Mouse (Mus musculus) lung, adult 2 months (tissue): ENCODE results near the gene Havcr2. TPM values are rescaled to one million over a fixed set of nuclear protein-coding genes. Genes with fewer than 3 reads are reported as not detected.
"Not testable (repeated sequence)": the region's sequence is repeated elsewhere in the genome, so short reads cannot be mapped to it uniquely, and the experiment has no call there.

Experiments
- DNase-seq: peaks from one replicate; pipeline ENCODE4 v3.0.0; 2022
- H3K4me1 ChIP-seq: fragments of 200-500 bp; 2 replicates; pipeline ENCODE4 v1.6.1; 2011; ENCODE audit warnings: low read length; ENCODE audit not compliant: control insufficient read depth, insufficient read depth
- H3K4me3 ChIP-seq: fragments of 200-500 bp; replicated peaks from 2 replicates; pipeline ENCODE3; 2011; ENCODE audit warnings: low read depth, mild to moderate bottlenecking, control low read depth, low read length; ENCODE audit errors: extremely low read depth
- CTCF ChIP-seq: fragments of 200-500 bp; IDR thresholded peaks from 2 replicates; pipeline ENCODE4 v1.5.1; 2011; ENCODE audit warnings: mild to moderate bottlenecking, low read length, control low read depth; ENCODE audit not compliant: insufficient read depth
- POLR2A ChIP-seq: fragments of 200-500 bp; IDR thresholded peaks from 2 replicates; pipeline ENCODE4 v1.6.1; 2011; ENCODE audit warnings: low read depth, mild to moderate bottlenecking, control low read depth, low read length, borderline replicate concordance; ENCODE audit errors: extremely low read depth
- WGBS: fragments of 180-500 bp; shearing (Covaris S2); methylation state at CpG from one replicate; pipeline ENCODE4 v1.1.7; 2018; 5-methylcytosine and 5-hydroxymethylcytosine counted together
- polyA plus RNA-seq: library from polyadenylated mRNA; depleted of rRNA; stranded (reverse); fragments of >200 nt; gene quantifications from 2 replicates; pipeline ENCODE4 v1.2.3, GENCODE M21; 2012; rRNA removed

The Havcr2 gene
- polyA plus RNA-seq, result 1.7 and 1.8 TPM in 2 replicates

DNA sequence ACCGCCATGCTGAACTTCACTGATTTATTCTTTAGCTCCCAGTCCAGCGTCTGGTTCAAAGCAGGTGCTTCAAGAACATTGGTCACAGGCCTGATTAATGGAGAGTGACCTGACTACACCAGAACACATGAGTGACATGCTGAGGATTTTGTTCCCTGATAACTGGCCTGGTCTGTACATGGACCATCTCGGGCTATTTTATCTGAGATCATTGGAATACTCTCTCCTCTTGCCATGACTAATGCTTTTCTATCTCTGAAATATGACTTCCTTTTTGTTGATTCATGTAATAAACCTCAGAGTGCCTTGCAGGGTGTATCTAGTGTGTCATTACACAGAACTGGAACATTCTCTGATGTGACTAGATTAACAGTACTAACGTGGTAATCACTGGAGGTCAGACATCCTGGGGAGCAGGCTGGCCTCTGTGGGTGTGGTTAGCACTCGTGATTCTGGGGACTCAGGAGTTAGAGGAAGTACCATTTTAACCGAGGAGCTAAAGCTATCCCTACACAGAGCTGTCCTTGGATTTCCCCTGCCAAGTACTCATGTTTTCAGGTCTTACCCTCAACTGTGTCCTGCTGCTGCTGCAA lies at the start of gene Havcr2:
TSS of gene Havcr2 (plus strand) at position 483 of the 593 bp plus-strand sequence.
- TF ChIP-seq POLR2A (no peak), CTCF (no peak)
- DNase-seq, result no peak
- WGBS, result 60% methylated on average over 6 of the region's 6 CpGs
- Histone ChIP-seq H3K4me3 (no peak within 1 kb of the TSS), H3K4me1 (no peaks in the 10 kb centered on the region; the same call in 1 of the 2 replicates)

DNA sequence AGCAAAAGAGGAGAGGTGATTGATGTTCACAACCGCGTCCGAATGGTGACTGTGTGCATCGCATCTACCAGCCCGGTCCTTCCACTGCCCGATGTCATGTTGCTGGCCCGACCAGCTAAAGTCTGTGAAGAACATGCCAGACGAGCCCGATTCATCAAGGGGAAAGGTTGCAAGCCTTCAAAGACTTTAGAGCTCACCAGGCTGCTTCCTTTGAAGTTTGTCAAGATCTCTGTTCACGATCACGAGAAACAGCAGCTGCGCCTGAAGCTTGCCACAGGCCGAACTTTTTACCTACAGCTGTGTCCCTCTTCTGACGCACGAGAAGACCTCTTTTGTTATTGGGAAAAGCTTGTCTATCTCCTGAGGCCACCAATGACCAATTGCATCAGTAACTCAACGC lies 49.7 kb upstream of the Havcr2 start:
- H3K4me1 ChIP-seq, result no peaks in the 10 kb centered on the region
- WGBS, result 82% methylated on average over 16 of the region's 16 CpGs
- no peak for DNase-seq

GRCm38 (mm10) chr11:46406721-46407120 lies 48.0 kb upstream of the Havcr2 start:
- Histone ChIP-seq H3K4me1 (no peaks in the 10 kb centered on the region), H3K4me3 (no peak overlapping the region)
- DNase-seq, result no peak
- TF ChIP-seq POLR2A (no peak), CTCF (no peak)
- 44% methylated on average over 10 of the region's 10 CpGs for WGBS

More for the DNA sequence above, 49.7 kb upstream of the Havcr2 start:
- H3K4me3 ChIP-seq, result no peak overlapping the region
- no peak for TF ChIP-seq CTCF
- TF ChIP-seq POLR2A, result no peak

DNA sequence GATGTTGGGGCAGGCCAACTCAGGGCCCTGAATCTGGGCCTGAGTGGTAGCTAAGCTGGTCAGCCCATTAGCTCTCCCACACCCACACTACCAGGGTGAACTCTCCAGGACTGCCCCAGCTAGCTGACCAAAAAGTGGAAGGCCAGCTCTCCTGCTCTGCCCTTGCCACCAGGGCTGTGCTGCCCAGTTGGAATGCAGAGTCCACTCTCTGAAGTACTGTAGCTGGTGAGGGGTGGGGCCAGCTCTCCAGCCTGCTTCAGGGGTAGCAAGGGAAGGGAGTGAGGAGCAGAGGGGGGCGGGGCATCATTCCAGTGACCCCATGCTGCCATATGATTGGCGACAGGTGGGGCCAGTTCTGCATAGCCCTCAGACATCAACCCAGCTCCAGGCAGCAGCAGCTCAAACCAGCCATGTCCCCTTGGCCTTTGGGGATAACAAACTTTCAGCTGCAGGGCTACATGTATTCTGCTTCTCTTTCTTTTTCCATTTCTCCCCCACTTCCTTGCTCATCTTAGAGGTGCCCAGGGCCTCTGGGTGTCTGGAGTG lies 44.6 kb upstream of the Havcr2 start:
- no peak for TF ChIP-seq POLR2A
- no peak for TF ChIP-seq CTCF
- H3K4me1 ChIP-seq, result no peaks in the 10 kb centered on the region
- H3K4me3 ChIP-seq, result no peak overlapping the region
- DNase-seq, result no peak
- 45% methylated on average over 2 of the region's 2 CpGs for WGBS

DNA sequence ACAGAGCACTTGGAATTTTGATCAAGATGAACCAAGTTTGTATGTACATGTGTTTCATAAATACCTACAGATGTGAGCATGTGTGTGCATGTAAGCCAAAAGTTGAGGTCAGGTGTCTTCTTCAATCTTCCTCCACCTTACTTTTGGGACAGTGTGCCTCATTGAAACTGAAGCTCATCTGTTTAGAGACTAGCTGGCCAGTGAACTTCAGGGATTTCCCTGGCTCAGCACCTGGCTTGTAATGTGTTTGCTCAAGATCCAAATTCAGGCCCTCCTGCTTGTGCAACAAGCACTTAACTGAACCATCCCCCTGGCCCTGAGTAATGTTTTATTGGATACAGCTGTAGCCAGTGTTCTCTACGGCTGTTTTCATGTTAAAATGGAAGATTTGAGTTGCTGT lies 36.3 kb upstream of the Havcr2 start:
- 43% methylated on average over 1 of the region's 1 CpGs for WGBS

DNA sequence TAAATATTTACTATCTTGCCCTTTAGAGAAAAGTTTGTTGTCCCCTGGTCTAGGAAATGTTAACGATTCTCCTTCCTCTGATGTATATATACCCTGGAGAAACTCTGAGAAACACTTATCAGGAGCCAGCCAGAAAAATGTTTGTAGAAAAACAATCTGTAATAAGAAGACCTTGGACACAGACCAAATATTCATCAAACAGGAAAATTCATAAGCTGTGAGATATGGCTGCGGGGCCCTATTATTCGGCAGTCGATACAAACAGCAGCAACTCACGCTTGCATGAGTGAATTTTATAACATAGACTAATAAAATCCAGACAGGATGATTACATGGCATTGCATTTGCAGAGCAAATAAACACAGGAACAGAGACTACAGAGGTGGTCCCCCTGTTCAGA lies 35.9 kb upstream of the Havcr2 start:
- no peak for DNase-seq

More for the DNA sequence above, 36.3 kb upstream of the Havcr2 start:
- Histone ChIP-seq H3K4me3 (no peak overlapping the region), H3K4me1 (no peaks in the 10 kb centered on the region)
- no peak for DNase-seq
- no peak for TF ChIP-seq POLR2A
- TF ChIP-seq CTCF, result no peak

GRCm38 (mm10) chr11:46421086-46421888 lies 33.4 kb upstream of the Havcr2 start:
- Histone ChIP-seq H3K4me3 (no peak overlapping the region), H3K4me1 (no peaks in the 10 kb centered on the region)
- WGBS, result 59% methylated on average over 8 of the region's 8 CpGs
- DNase-seq, result no peak
- no peak for TF ChIP-seq CTCF
- TF ChIP-seq POLR2A, result no peak

More for the DNA sequence above, 35.9 kb upstream of the Havcr2 start:
- Histone ChIP-seq H3K4me3 (no peak overlapping the region), H3K4me1 (no peaks in the 10 kb centered on the region)
- WGBS, result 50% methylated on average over 5 of the region's 5 CpGs
- TF ChIP-seq CTCF (no peak), POLR2A (no peak)

DNA sequence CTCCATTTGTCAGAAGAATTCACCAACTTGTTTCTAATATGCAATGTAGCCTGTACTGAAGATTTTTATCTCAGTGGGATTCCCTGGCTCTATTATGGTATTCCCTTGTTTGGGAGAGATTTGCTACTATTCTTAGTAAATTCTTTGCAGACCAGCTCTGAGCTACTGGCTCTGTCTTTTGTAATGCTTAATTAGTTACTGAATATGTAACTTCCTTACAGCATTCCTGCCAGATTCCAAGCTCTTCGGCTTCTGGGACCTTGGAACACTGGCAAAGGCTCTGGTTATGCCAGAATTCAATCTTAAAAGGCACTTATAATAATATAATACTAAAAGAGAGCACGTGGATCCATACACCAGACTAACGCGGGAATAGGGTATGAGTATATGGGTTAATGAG lies 26.6 kb upstream of the Havcr2 start:
- not testable (repeated sequence) for DNase-seq, H3K4me1 ChIP-seq, H3K4me3 ChIP-seq
- 51% methylated on average over 4 of the region's 4 CpGs for WGBS

- no peak for DNase-seq
- TF ChIP-seq POLR2A (no peak), CTCF (no peak)
- no peak overlapping the region for H3K4me3 ChIP-seq
- no peaks in the 10 kb centered on the region for H3K4me1 ChIP-seq
- 89% methylated on average over 2 of the region's 2 CpGs for WGBS
Observed at GRCm38 (mm10) chr11:46430123-46430522, 24.6 kb upstream of the Havcr2 start.
